Mouse (Mus musculus): Measurements from ENCODE around the gene Agfg1. TPM values are rescaled to one million over a fixed set of nuclear protein-coding genes. Genes with fewer than 3 reads are reported as not detected.

The Agfg1 gene
- total and polyA plus RNA-seq, 3 experiments = 34.1 to 58.6 TPM; not detected in 1

- Histone ChIP-seq H3K9ac (ENCODE audit: control insufficient read depth, low read depth, low read length, poor library complexity, severe bottlenecking) (no peak overlapping the region), H3K4me1 (ENCODE audit: control insufficient read depth in 1 of 2, insufficient read depth in 2 of 2, low read length in 2 of 2) (peaks cover 7 to 14% of the 10 kb centered on the region in 2 experiments), H3K36me3 (ENCODE audit: control insufficient read depth in 1 of 2, insufficient read depth in 2 of 2, low read length in 2 of 2) (peaks cover 0 to 15% of the 10 kb centered on the region in 2 experiments; a peak in 2 of 4 replicates), H3K27ac (ENCODE audit: control insufficient read depth, low read depth, low read length) (no peak overlapping the region), H3K27me3 (ENCODE audit: control insufficient read depth in 1 of 2, insufficient read depth in 2 of 2, low read length in 2 of 2) (no peaks in the 10 kb centered on the region), H3K9me3 (replicated peaks; ENCODE audit: insufficient read depth, low read length) (no peaks in the 10 kb centered on the region), H3K4me3 (ENCODE audit: control insufficient read depth in 1 of 2, insufficient read depth in 1 of 2, low read depth in 2 of 2, low read length in 2 of 2) (no peak overlapping the region), H3K79me2 (ENCODE audit: control insufficient read depth, insufficient read depth, low read length, poor library complexity) (peaks cover 33% of the 10 kb centered on the region)
- DNase-seq (ENCODE audit: low read depth, low spot score) = peak; percentile 74
- TF ChIP-seq CHD1 (IDR thresholded peaks at IDR 0.05; ENCODE audit: low read depth, low read length) = no peak
- no peak for TF ChIP-seq GABPA (IDR thresholded peaks at IDR 0.05; ENCODE audit: low read depth, low read length)
- TF ChIP-seq POLR2A (IDR thresholded peaks at IDR 0.05; ENCODE audit: control insufficient read depth in 1 of 2, insufficient read depth in 1 of 2, low read depth in 1 of 2, low read length in 2 of 2, poor library complexity in 1 of 2) = no peak
- peak; percentile 92 for TF ChIP-seq GATA1 (IDR thresholded peaks at IDR 0.05; ENCODE audit: low read depth, low read length)
- no peak for TF ChIP-seq ZKSCAN1 (IDR thresholded peaks at IDR 0.05; ENCODE audit: low read depth, low read length)
- TF ChIP-seq SIN3A (IDR thresholded peaks at IDR 0.05; ENCODE audit: low read length) = 0 out of 2 replicates have a peak, but pooled peaks have one; percentile 23
- TF ChIP-seq TCF12 (IDR thresholded peaks at IDR 0.05; ENCODE audit: low read depth, low read length) = peak; percentile 94
- 0 out of 2 replicates have a peak, but pooled peaks have one; percentile 28 for TF ChIP-seq MAX (IDR thresholded peaks at IDR 0.05; ENCODE audit: low read length)
- TF ChIP-seq UBTF (IDR thresholded peaks at IDR 0.05; ENCODE audit: borderline replicate concordance, insufficient read depth, low read depth, low read length) = no peak
- no peak for TF ChIP-seq MAZ (IDR thresholded peaks at IDR 0.05; ENCODE audit: low read depth, low read length)
- TF ChIP-seq TBP (IDR thresholded peaks at IDR 0.05; ENCODE audit: low read depth, low read length) = no peak
- peak; percentile 94 for TF ChIP-seq TAL1 (IDR thresholded peaks at IDR 0.05; ENCODE audit: low read length)
- TF ChIP-seq CTCF (IDR thresholded peaks at IDR 0.05 in 2 of 3, conservative IDR thresholded peaks at IDR 0.05 in 1 of 3; ENCODE audit: control insufficient read depth in 1 of 3, insufficient read depth in 1 of 3, low read depth in 2 of 3, low read length in 3 of 3, poor library complexity in 1 of 3, severe bottlenecking in 1 of 3) = no peak
- peak; percentile 73 for TF ChIP-seq ZNF384 (IDR thresholded peaks at IDR 0.05; ENCODE audit: low read depth, low read length)
- no peak for TF ChIP-seq BHLHE40 (IDR thresholded peaks at IDR 0.05; ENCODE audit: borderline replicate concordance, low read depth, low read length)
- TF ChIP-seq RAD21 (IDR thresholded peaks at IDR 0.05; ENCODE audit: low read depth, low read length) = no peak
- no peak for TF ChIP-seq USF2 (IDR thresholded peaks at IDR 0.05; ENCODE audit: borderline replicate concordance in 1 of 2, insufficient read depth in 1 of 2, low read depth in 1 of 2, low read length in 2 of 2)
- no peak for TF ChIP-seq MEF2A (IDR thresholded peaks at IDR 0.05; ENCODE audit: extremely low read depth, insufficient replicate concordance, low read depth, low read length, poor library complexity, severe bottlenecking)
- TF ChIP-seq CHD2 (IDR thresholded peaks at IDR 0.05; ENCODE audit: low read length) = no peak
- TF ChIP-seq E2F4 (IDR thresholded peaks at IDR 0.05; ENCODE audit: borderline replicate concordance, low read depth, low read length) = no peak
- 0 out of 2 replicates have a peak, but pooled peaks have one; percentile 23 for TF ChIP-seq ELF1 (IDR thresholded peaks at IDR 0.05; ENCODE audit: low read depth, low read length)
- peak; percentile 45 for TF ChIP-seq ETS1 (IDR thresholded peaks at IDR 0.05; ENCODE audit: low read depth, low read length)
- no peak for TF ChIP-seq NELFE (IDR thresholded peaks at IDR 0.05; ENCODE audit: low read depth, low read length)
- TF ChIP-seq POLR2AphosphoS2 (IDR thresholded peaks at IDR 0.05; ENCODE audit: low read length) = no peak
- TF ChIP-seq USF1 (IDR thresholded peaks at IDR 0.05; ENCODE audit: low read depth, low read length) = no peak
- no peak for TF ChIP-seq MYB (IDR thresholded peaks at IDR 0.05; ENCODE audit: low read depth, low read length)
- TF ChIP-seq ZMIZ1 (IDR thresholded peaks at IDR 0.05; ENCODE audit: low read depth, low read length) = no peak
- TF ChIP-seq POLR2AphosphoS5 (IDR thresholded peaks at IDR 0.05; ENCODE audit: borderline replicate concordance, low read depth, low read length) = no peak
- TF ChIP-seq SMC3 (IDR thresholded peaks at IDR 0.05; ENCODE audit: low read depth, low read length) = no peak
- TF ChIP-seq NRF1 (IDR thresholded peaks at IDR 0.05; ENCODE audit: insufficient read depth, low read depth, low read length, poor library complexity, severe bottlenecking) = no peak
- no peak for TF ChIP-seq MAFK (IDR thresholded peaks at IDR 0.05; ENCODE audit: borderline replicate concordance, low read depth, low read length)
- peak; percentile 88 to 89 for TF ChIP-seq EP300 (IDR thresholded peaks at IDR 0.05; ENCODE audit: low read depth in 1 of 2, low read length in 2 of 2)
- TF ChIP-seq HCFC1 (IDR thresholded peaks at IDR 0.05; ENCODE audit: low read depth, low read length) = no peak
- TF ChIP-seq MXI1 (IDR thresholded peaks at IDR 0.05; ENCODE audit: low read depth, low read length) = peak; percentile 49; the same call in 1 of the 2 replicates
- no peak for TF ChIP-seq JUND (IDR thresholded peaks at IDR 0.05; ENCODE audit: low read depth, low read length)
- TF ChIP-seq ZC3H11A (IDR thresholded peaks at IDR 0.05; ENCODE audit: low read depth, low read length) = no peak
- peak; percentile 76; the same call in 1 of the 2 replicates for TF ChIP-seq MYC (IDR thresholded peaks at IDR 0.05; ENCODE audit: low read depth, low read length)
- no peak for TF ChIP-seq KAT2A (conservative IDR thresholded peaks at IDR 0.05; ENCODE audit: low read depth, low read length)
Observed at GRCm38 (mm10) chr1:82855729-82856128, 16.4 kb downstream of the Agfg1 start.
